Mouse (Mus musculus): Measurements from ENCODE around the gene 1110012L19Rik.
A peak's percentile ranks its signal among the peaks of the same experiment; 100 is the strongest.

DNA sequence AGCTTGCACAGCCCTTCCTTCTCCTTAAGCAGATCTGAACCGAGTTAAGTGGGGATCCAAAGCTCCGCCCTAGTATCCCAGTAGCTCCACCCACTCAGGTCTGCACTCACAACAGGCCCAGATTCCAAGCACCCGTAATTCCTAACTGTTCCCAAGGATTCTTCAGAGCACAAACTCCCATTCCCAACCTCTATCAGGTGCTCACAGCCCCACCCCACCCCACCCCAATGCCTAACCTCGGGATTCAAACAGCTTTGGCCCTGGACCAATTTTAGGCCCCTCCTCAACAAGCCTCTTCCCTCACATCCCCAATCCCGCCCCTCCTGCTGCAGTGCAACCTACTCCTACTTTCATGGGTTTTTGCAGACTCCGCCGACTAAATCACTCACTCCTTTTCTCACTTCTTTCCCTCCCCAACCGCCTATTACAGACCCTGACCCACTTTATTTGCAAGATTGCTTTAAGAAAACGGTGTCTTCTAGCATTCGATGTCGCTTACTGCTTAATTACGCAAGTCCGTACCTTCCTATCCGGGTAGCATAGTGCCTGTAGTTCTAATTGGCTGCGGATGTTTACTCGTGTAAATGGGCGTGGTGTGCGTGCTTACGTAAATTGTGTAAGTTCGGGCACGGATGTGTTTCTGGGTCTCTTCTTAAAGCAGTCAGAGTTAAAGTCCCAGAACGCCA lies at the start of gene 1110012L19Rik:
- 0 out of 2 replicates have a peak, but pooled peaks have one; percentile 8 for TF ChIP-seq POLR2A (IDR thresholded peaks at IDR 0.05; ENCODE audit: borderline replicate concordance, extremely low read depth, low read depth, low read length)
- no peak for TF ChIP-seq CTCF (IDR thresholded peaks at IDR 0.05; ENCODE audit: insufficient read depth, low read length)
